Mouse (Mus musculus): ENCODE measurements around the gene Jkamp. TPM values are rescaled to one million over a fixed set of nuclear protein-coding genes. Genes with fewer than 3 reads are reported as not detected.
A peak's percentile ranks its signal among the peaks of the same experiment; 100 is the strongest.
"Not testable (repeated sequence)": the region's sequence is repeated elsewhere in the genome, so short reads cannot be mapped to it uniquely, and the experiment has no call there.

The Jkamp gene
- 33.8 and 41.6 TPM in 2 replicates for total RNA-seq (2015)
- 17.0 and 23.6 TPM in 2 replicates for total RNA-seq (2017)

GRCm38 (mm10) chr12:72085329-72086165, at the start of gene Jkamp, which contains the start of gene L3hypdh:
Gene Jkamp, plus strand, starts transcription at chr12:72085589.
Gene L3hypdh, minus strand, starts transcription at chr12:72085439.
- ATAC-seq (replicated peaks; ENCODE audit: poor library complexity), result peak; percentile 85

- no peak for ATAC-seq (replicated peaks; ENCODE audit: poor library complexity)
Observed at GRCm38 (mm10) chr12:72036097-72036661, 49.2 kb upstream of the Jkamp start.

DNA sequence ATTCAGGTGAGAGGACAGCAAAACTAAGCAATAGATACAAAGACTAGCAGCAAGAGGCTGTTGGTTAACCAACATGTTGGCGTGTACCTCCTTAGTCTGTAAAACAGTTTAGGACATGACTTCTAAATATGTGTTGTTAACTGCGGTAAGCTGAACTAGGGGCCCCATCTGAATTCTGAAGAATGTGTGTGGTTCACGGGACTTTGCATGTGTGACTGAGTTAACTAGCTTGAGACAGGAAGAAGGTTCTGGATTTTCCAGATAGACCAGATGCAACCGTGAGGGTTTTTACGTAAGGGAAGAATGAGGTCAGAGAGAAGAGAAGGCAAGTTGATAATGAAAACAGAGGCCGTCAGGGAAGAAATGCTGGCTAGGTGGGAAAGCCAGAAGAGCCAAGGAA, 48.3 kb upstream of the Jkamp start:
- ATAC-seq (replicated peaks; ENCODE audit: poor library complexity), result no peak

- ATAC-seq (replicated peaks; ENCODE audit: poor library complexity), result no peak
Observed at GRCm38 (mm10) chr12:72038866-72039265, 46.5 kb upstream of the Jkamp start.

GRCm38 (mm10) chr12:72039501-72039900, 45.9 kb upstream of the Jkamp start:
- ATAC-seq (replicated peaks; ENCODE audit: poor library complexity), result no peak

- no peak for ATAC-seq (replicated peaks; ENCODE audit: poor library complexity)
Observed at GRCm38 (mm10) chr12:72041238-72041637, 44.2 kb upstream of the Jkamp start.

- peak; percentile 83 for ATAC-seq (replicated peaks; ENCODE audit: poor library complexity)
Observed at GRCm38 (mm10) chr12:72047513-72047912, 37.9 kb upstream of the Jkamp start.

- ATAC-seq (replicated peaks; ENCODE audit: poor library complexity), result not testable (repeated sequence)
Observed at GRCm38 (mm10) chr12:72050156-72050555, 35.2 kb upstream of the Jkamp start.

GRCm38 (mm10) chr12:72050821-72051220, 34.6 kb upstream of the Jkamp start:
- ATAC-seq (replicated peaks; ENCODE audit: poor library complexity), result no peak

GRCm38 (mm10) chr12:72052571-72052970, 32.8 kb upstream of the Jkamp start:
- ATAC-seq (replicated peaks; ENCODE audit: poor library complexity), result no peak

DNA sequence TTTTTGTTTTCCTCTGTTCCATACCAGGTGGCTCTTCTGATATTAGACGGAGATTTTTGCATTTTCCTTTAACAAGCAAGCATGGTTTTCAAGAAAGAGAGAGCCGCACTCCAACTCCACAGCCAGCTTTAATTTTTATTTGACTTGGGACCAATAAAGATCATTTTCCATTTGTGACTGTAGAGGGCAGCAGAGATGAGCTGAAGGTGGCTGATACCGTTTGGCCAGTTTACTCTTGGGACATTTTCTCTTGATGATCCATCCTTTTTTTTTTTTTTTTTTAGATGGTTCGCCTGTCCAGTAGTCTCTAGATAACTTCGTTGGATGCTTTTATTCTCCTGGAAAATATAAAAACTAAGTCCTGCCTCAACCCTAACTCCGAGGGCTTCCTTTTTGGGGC, 32.1 kb upstream of the Jkamp start:
- ATAC-seq (replicated peaks; ENCODE audit: poor library complexity), result peak; percentile 76

GRCm38 (mm10) chr12:72053851-72054250, 31.5 kb upstream of the Jkamp start:
- no peak for ATAC-seq (replicated peaks; ENCODE audit: poor library complexity)

DNA sequence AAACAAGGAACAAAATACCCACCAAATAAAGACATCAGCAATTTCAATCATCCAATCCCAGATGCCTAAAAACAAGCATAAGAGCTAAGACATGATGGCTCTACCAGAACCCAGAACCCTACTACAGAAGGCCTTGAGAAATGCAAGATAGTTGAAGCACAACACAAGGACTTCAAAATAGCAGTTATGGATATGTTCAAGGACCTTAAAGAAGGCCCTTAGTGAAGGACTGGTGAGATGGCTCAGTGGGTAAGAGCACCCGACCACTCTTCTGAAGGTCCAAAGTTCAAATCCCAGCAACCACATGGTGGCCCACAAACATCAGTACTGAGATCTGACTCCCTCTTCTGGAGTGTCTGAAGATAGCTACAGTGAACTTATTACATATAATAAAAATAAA, 27.6 kb upstream of the Jkamp start:
- ATAC-seq (replicated peaks; ENCODE audit: poor library complexity), result no peak

GRCm38 (mm10) chr12:72069626-72070326, 15.6 kb upstream of the Jkamp start:
- peak; percentile 36; the same call in 1 of the 2 replicates for ATAC-seq (replicated peaks; ENCODE audit: poor library complexity)

- ATAC-seq (replicated peaks; ENCODE audit: poor library complexity), result peak; percentile 96
Observed at GRCm38 (mm10) chr12:72070327-72071269, 14.8 kb upstream of the Jkamp start, which contains the start of gene Gpr135. Gene Gpr135, minus strand, starts transcription at chr12:72071125.

DNA sequence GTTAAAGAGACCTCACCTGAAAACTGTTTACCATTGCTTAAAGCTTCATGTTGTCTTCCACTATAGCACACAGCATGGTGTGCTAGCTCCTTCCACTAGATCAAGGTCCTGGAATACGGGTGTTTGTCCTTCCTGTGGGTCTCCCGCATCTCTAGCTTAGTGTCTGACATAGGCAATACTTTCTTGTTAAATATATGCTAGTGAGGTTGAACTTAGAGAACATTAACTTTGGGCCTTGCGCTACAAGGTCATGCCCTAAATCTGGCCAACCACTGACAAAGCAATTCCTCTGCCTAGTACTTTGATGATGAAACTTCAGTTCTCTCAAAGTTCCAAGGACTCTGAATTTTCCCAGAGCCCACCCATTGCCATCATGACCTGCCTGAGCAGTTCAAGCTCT, 7.1 kb upstream of the Jkamp start:
- no peak for ATAC-seq (replicated peaks; ENCODE audit: poor library complexity)

DNA sequence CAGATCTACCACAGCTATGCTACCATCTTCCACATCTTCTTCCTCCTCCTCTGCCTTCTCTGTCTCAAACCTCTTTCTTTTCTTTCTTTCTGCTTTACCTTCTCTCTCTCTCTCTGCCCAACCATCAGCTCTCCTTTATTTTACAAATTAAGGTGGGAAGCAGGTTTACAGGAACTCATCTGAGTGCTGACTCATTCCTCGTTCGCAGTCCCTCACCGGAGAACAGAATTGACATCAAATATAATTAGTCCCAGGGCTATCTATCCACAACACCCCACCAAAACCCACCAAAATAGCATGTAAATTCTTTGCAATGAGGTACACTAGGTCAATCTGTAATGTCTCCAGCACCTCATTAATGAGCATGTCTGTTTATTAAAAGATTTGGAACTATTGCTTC, 3.4 kb upstream of the Jkamp start:
- no peak for ATAC-seq (replicated peaks; ENCODE audit: poor library complexity)

DNA sequence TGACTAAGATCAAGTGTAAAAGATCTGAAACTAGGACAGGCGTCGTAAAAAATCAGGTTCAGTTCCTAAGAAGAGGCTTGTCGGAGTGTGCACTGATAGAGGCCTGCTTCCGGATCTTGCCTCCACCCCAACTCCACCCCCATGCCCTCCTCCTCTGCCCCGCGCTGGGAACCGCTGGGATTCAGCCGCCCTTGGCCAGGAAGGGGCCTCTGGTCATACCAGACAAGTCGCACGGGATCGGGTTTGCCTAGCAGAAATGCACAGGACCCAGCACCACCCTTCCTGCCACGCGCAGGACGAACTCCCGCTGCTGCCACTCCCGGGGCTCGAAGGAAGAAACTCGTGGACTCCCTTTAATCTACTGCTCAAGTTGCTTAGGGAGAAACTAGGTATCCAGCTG, 3.0 kb upstream of the Jkamp start:
- ATAC-seq (replicated peaks; ENCODE audit: poor library complexity), result no peak

DNA sequence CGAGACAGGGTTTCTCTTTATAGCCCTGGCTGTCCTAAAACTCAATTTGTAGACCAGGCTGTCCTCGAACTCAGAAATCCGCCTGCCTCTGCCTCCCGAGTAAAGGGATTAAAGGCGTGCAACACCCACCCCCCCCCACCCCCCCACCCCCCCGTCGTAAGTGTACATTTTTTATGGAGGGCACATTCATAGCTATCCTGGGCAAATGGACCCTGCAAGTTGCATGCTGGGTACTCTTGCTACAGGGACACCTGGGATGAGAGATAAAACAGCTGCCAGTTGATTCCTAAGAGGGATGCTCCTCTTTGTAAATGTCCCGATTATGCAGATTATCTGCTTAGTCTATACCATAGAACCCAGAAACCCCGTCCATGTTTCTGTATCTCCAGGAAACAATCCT, 2.1 kb upstream of the Jkamp start:
- no peak for ATAC-seq (replicated peaks; ENCODE audit: poor library complexity)

DNA sequence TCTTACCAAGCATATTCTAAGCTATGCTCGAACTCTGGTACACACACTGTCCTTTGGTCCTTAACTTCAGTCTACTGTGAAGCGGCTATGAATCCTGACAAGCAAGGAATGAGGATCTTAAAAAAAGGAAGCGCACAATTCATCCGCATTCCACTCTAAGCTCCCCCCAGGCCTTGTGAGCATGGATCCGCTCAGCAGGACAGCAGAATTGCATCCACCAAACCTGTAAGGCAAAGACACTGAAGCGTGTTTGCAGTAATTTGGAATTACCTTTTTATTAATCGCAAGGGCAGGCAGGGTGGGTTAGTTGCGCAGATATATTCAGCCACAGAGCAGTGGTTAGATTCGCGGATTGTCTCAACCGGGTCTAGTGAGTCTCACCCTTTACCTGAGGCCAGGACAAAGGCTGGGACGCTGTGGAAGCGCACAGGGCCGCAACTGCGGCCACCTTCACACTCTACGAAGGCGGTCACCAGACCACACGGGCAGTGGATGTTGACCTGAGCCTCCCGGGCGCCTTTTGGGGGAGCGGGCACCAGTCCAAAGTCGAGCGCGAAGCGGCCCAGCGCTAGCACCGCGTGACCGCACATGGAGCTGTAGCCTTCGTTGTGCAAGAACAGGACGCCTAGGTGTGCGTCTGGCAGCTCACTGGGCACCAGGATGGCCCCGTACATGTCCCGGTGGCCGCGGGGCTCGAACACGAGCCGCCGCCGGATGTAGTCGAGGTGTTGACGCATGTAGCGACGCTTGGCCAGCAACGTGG, 947 bp upstream of the Jkamp start:
- peak; percentile 3 for ATAC-seq (replicated peaks; ENCODE audit: poor library complexity)

Measured in megakaryocyte progenitor cell, adult 5-6 weeks (primary cell).